Mouse (Mus musculus): ENCODE results near the gene Hist1h2be.
"Not testable (repeated sequence)": the region's sequence is repeated elsewhere in the genome, so short reads cannot be mapped to it uniquely, and the experiment has no call there.

Hist1h2be gene

DNA sequence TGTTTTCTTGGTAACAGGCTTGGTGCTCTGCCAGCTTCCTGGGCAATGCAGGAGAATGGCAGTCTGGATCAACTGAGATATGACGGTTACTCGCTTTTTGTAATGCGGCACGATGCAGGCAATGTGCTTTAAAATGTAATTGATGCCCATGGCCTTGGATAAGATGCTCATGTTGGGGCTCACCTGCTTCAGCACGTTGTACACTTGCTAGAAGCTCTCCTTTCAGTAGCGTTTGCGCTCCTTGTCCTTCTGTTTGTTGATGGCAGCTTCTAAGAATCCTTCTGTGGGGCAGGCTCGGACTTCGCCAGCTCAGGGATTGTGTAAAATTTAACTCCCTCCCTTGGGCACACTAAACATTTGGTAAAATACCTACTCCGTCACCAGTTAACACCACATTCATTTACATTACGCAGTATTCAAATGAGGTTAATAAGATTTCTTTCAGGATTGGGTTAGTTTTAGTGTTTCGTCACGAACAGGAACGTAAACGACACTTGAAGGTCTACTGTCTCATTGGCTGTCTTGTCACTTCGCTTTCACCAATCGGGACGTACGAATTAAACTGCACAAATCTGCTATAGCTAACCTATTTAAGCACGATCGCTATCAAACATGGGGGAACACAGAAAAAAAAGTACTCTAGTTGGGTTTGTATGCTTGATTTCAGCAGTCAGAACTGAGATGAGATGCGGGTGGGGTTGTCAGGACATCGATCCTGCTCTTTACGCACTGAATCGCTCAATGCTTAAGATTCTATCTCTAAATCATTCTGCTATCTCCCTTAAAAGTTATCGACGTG is at the start of gene Hist1h2be:
Gene Hist1h2be (minus strand): TSS at position 392 of the 799 bp plus-strand sequence.
- no peak for DNase-seq (ENCODE audit: low read depth, low spot score)

DNA sequence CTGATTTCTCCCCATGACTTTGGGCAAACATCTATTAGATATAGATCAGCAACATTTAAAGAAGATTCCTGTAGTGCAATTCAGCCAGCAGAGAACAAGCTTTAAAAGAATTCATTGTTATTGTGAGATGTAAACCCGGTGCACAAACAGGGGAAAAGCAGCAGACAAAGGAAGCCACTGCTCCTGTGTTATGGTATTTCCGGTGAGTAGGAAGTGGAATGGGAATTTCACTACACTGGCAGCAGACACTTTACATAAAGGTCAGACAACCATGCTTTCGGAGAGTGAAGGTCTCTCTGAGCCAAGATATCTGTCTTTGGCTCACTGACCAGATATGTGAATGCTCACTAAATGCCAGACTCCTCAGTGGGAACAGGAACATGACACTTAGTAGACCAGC is 41.6 kb upstream of the Hist1h2be start:
- DNase-seq (ENCODE audit: low read depth, low spot score), result no peak

DNA sequence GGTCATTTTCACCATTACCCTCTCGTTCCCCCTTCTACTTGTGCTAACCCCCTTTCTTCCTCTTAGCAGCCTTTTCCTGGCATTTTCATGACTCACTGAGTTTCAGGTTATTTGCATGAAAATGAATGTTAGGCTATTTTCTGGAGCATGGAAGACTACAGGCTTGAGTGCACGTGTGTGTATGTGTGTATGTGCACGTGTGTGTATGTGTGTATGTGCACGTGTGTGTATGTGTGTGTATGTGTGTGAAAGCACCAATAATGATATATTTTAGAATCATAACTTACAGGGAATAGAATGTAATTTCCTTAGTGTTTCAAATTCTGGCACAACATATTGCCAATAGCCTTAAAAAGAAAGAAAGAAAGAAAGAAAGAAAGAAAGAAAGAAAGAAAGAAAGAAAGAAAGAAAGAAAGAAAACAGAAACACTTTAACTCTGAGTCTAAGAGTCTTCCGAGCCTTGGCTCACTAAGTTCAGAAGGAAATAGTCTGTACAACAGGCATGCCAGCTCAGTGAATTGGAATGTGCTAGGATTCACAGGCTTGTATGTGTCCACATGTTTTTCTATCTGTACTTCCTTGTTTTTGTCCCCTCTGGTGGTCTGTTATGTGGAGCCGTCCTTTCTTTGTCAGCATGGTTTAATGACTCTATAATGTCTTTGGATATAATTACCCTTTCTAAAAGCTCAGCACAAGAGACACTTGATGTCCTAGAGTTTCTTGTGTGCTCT is 38.9 kb upstream of the Hist1h2be start:
- DNase-seq (ENCODE audit: low read depth, low spot score), result no peak

DNA sequence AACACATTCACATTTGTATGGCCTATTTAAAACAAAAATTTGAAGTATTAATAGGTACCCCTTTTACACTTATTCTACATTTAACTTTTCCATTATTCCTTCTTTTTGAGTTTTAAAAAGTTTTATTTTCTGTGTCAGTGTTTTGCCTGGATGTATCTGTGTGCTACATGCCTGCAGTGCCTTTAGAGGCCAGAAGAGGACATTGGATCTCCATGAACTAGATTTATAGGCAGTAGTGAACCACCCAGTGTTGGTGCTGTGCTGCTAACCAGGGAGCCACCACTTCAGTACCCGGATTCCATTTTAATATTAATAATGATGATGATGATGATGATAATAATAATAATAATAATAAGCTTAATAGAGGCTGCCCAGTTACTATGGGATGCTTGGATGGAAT is 9.7 kb upstream of the Hist1h2be start:
- DNase-seq (ENCODE audit: low read depth, low spot score), result no peak

DNA sequence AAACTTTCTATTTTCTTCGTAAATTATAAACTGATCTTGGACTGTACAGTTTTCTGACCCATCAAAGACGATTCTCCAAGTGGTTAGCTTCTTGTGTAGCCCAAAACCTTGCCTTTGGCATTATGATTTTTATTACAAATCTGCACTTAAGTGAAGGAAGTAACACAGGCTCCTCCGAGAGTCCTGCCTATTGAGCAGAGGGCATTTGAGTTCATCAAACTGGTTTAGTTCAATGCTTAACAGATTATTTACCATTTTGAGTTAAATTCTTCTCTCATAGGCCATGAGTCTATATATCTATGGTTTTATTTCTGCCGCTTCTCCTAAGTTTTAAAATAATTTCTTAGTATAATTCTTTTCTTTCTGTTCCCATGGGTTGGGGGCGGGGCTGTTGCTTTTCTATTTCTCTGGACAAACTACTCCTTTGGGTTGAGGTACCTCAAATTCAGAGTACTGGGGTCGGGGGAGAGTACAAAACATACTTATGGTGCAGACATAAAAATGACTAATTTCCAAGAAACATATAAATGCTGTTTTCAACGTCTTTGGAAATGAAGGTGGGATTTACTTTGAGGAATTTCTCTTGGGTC is 2.0 kb upstream of the Hist1h2be start:
- no peak for DNase-seq (ENCODE audit: low read depth, low spot score)

DNA sequence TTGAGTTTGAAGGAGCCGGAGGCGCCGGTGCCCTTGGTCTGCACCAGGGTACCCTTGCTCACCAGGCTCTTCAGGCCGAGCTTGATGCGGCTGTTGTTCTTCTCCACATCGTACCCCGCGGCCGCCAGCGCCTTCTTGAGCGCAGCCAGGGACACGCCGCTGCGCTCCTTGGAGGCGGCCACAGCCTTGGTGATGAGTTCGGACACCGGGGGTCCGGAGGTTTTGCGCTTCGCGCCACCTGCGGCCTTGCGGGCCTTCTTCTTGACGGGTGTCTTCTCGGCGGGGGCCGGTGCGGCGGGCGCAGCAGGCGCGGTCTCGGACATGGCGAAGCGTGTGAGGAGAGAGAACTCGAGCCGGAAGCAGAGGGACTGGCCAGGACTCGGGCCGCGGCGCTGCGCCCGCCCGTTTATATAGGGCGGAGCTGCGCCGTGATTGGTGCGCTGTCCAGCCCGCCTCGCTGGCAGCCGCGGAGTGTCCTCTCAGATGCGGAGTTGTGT is 1.3 kb upstream of the Hist1h2be start, which contains the start of gene Hist1h1e:
Gene Hist1h1e (minus strand): TSS at position 384 of the 497 bp plus-strand sequence.
- DNase-seq (ENCODE audit: low read depth, low spot score), result not testable (repeated sequence)

DNA sequence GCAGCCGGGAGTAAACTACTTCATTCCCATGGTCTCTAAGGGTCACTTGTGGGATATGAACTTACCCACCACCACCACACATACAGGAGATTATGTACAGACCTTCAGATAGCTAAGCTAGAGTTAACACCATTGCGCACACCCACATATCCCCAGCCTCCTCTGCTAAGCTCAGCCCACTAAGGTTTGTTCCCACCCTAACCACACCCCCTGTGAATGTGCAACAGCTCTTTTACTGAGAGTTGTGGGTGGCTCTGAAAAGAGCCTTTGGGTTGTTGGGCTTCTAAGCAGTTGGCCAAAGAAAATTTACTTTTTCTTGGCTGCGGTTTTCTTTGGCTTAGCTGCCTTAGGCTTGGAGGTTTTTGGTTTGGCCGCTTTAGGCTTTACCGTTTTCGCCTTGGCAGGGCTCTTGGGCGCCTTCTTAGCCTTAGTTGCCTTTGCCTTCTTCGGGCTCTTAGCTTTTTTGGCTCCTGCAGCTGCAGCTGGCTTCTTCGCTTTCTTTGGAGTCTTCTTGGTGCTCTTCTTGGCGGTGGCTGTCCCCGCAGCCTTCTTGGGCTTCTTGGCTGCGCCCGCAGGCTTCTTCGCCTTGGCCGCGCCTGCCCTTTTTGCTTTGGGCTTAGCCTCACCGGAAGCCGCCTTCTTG is 729 bp upstream of the Hist1h2be start:
- peak; percentile 71 for DNase-seq (ENCODE audit: low read depth, low spot score)

DNA sequence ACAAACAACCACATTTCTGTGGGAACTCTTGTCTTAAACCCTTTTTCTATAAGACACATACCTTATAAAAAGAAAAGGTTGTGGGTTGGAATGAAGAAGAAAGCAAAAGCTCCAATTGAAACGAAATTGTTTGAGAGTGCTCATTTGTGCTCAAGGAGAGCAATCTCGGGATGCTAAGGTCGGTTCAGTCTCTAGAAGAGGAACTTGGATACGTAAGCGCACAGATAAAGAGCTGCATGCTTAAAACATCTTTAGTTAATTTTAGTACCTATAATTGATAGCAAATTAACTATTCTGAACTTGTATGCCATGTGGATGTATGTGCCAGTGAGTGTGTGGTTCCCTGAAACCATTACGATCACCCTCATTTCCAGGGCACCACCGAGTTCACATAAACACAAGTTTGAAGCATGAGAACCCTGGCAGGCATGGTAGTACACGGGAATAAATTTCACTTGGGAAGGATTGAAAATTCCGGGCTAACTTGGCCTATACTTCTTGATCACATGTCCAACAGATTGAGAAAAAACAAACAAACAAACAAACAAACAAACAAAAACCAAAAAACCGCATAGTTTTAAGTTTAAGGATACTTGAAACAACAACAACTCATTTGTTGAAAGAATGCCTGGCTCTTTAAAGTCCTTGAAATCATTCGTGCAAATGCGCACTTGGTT is 730 bp downstream of the Hist1h2be start:
- no peak for DNase-seq (ENCODE audit: low read depth, low spot score)

DNA sequence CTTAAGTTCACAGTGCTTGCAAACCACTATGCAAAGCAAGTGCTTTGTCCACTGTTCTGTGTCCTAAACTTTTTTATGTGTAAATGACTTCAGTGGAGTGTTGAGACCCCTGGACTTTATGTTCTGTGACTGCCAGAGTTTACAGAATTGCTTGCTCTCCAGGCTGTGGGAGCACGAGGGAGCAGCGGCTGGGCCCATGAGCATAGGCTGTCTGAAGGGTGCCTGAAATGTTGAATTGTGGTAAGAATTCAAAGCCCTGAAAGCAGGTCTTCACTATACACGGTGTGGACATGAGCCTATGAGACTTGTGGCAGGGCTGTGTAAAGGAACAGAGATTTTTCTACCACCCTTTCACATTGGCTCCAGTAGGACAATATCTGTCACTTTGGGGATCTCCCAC is 9.3 kb downstream of the Hist1h2be start:
- DNase-seq (ENCODE audit: low read depth, low spot score), result no peak

DNA sequence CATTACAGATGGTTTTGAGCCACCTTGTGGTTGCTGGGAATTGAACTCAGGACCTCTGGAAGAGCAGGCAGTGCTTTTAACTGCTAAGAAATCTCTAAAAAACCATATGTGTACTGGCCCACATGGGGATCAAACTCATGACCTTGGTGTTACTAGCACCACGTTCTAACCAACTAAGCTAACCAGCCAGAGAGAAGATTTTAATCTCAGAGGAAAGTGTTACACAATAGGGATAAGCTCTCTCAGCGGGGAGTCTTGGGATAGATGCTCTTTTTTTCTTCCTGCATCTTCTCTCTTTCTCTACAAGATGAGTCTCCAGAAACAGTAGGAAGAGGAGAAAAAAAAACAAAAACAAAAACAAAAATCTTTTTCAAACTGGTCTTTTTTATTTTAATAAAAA is 10.5 kb downstream of the Hist1h2be start:
- DNase-seq (ENCODE audit: low read depth, low spot score), result no peak

DNA sequence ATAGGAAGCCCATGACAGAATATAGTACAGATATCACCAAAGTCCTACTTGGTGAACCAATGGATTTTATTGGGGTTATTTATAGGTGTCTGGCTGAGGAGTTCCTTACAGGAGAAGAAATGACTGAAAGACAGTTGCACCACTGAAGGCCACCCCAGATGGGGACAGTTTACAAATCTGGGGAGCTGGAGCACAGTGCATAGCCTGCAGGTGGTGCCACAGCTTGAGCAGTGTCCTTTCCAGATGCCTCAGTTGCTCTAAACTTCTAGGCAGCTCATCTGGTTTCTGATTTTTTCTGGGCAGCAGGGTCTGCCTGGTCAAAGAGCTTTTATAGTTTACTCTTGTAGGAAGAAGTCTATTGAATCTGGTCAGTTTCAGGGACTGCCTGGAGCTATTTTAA is 11.1 kb downstream of the Hist1h2be start:
- DNase-seq (ENCODE audit: low read depth, low spot score), result no peak

DNA sequence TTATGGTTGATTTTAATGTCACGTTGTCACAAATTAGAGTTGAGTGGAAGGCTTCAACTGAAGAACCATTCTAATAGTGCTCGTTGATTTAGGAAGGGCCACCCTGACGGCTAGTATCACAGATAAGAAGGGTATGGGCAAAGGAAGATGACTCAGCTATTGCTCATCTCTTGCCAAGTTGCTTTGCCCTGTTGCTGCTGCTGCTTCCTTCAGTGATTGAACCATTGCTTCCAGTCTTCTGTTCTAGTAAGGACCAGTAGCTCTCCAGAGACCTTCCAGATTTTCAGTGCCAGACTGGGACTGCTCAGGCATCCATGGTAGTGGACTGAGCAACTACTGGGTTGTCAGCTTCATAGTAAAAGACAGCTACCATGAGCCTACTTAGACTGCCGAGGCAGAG is 11.7 kb downstream of the Hist1h2be start:
- DNase-seq (ENCODE audit: low read depth, low spot score), result no peak

DNA sequence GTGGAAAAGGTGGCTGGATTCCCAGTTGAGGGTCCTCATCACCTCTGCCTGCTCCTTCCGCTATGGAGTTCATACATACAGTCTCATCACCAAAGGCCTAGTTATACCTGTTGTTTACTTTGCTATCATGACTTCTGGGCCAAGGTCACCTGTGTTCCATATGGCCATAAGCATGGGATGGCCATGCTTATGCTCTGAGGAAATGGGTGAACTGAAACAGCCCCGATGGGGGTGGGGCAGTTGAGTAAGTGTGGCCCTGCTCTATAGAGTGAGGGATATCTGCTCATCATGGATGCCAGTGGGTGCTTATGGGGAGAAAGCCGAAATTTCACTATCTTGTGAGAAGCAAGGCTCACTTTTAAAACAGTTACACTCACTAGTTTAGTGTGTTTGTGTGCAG is 15.9 kb downstream of the Hist1h2be start:
- no peak for DNase-seq (ENCODE audit: low read depth, low spot score)

DNA sequence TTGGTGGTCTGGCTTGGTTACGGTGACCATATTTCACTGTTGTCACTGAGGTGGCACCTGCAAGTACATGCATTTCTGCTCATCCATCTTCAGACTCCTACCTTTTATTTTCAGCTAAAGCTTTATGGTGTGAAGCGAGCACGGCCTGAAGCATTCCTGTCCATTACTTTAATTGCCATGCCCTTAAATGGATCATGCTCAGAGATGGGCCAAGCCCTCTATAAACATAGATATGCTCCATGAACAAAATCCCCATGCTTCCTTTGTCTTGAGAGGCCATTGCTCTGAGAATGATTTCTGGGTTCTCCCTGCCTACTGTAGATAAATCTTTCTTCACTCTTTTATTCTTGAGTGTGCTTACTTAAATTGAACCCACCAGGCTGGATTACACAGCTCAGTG is 16.5 kb downstream of the Hist1h2be start:
- no peak for DNase-seq (ENCODE audit: low read depth, low spot score)

DNA sequence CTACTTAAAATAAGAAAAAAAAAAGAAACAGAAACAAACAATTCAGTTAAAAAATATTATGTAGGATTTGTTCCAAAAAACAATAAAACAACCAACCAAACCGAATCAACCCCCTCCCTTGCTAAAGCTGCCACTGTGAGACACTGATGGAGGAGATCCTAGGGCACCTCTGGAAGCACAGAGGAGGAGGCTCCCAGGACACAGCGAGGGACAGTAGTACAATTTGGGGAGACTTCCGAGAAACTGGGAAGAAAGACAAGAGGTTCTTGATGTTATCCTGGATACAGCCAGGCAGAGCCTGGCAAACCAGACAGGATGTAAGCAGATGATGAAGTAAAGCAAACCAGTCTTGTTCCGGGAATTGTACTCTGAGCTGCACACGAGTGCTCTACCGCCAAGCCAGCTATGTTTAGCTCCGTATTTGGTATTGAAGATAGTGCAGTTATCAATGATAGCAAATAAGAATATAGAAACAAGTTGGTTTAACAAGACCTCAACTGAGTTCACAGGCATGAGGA is 17.7 kb downstream of the Hist1h2be start:
- no peak for DNase-seq (ENCODE audit: low read depth, low spot score)

DNA sequence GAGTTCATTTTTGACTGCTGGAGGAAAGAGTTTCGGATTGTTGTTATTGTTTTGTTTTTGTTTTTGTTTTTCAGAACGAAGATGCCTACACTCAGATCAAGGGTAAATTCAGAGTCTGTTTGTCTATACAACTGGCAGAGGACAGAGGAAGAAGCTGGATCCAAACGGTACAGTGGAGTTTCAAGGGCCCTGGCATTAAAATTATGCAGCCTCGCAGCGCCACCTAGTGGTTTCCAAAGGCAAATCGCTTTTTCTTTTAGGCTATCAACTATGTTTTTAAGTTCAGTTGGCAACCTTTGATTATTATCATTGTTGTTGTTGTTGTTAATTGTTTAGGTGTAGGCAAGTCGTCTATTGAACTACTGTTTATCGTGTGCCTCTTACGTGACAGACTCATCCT is 23.0 kb downstream of the Hist1h2be start:
- DNase-seq (ENCODE audit: low read depth, low spot score), result no peak

DNA sequence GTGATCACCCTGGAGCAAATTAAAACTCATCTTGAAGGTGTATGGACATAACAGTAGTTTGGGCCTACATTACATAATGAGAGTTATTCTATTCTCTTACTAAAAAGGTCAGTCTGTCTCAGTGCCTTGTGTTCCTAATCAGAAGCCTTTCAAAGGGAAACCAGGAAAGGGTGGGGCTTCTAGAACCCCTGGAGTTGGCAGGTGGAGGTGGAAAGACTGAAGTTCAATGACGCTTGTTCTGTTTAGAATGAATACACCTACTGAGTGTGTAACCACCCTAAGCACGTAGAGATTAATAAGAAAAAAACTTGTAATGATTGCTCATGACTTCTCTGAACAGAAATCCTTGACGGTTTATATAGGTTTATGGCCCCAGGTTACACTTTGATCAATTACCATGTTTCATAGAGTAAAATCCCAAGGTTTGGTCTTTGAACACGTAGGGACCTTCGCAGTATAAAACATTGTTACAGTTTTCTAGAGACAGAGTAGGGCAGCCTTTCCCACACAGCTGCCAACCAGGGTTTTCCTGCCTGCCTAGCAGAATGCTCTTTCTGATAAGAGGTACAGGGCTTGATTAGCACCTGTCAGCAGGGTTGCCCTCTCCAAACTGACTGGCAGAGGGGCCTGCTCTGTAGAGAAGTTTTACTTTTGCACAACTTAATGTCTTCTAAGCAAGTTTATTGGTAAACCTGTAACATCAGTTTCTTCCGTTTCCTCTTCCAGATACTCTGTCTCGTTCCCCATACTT is 25.1 kb downstream of the Hist1h2be start:
- DNase-seq (ENCODE audit: low read depth, low spot score), result no peak

DNA sequence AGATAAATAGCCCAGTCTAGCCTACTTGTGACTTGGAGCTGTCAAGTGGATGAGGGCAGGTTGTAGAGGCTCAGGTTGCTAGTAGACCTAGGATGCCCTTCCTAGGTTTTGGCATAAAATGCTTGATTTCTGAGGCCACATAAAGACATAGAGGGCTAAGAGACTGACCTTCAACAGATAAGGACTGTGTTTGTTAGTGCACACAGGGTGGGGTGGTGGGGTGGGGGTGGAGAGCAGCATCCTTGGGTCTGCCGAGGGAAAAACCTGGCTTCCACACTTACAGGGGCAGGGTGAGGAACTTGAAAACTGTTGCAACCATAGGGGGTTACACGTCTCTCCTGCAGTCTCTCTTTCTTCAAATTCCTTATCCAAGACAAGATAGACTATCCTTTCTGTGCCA is 25.7 kb downstream of the Hist1h2be start:
- no peak for DNase-seq (ENCODE audit: low read depth, low spot score)

DNA sequence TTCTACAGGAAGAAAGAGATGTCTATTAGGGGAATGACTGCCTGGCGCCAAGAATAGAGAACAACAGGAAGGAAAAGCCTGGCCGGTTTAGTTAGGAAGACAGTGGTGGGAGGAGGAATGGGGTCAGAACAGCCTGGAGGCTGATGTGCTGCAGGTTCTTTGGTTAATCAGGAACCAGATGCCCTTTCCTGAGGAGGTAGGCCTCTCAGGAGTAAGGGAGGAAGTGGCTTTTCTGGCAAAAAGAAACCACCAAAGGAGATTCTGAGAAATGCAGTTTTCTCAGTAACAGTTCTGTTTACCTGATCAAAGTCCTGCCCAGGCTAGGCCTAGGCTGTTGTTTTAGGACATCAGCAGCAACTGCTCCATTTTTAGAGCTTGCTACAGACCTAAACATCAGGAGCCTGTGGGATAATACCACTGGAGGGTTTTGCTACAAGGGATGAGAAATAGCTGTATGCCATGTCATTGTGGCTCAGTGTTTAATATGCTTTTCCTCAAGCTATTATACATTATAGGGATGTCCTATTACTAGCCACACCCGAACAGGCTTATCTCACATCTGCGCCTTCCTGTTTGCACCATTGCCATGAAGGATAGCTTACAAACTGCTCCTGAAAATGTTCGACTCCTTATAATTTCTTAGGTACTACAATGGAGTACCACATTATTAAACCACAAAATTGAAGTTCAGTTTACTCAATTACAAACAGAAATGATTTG is 27.7 kb downstream of the Hist1h2be start:
- no peak for DNase-seq (ENCODE audit: low read depth, low spot score)

DNA sequence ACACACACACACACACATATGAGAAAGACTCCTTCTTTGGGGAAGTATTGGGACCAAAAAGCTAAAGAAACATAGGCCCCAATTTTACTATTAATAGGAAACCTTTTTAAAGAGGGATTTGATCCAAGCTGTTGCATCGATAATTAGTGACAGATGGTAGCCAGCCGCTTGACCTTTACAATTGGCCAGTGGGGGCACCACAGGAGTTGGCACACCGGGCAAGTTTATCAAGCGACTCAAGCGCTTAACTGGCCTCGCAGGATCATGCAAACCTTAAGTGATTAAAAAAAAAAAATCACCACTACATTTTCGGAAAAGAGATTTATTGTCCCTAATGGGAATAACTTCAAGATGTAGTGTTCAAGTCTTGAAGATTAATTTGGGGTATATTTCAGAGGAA is 28.3 kb downstream of the Hist1h2be start:
- DNase-seq (ENCODE audit: low read depth, low spot score), result no peak
